Mouse (Mus musculus) liver, embryonic 12.5 days (tissue): ENCODE results near the gene Ifnl3. TPM values are rescaled to one million over a fixed set of nuclear protein-coding genes. Genes with fewer than 3 reads are reported as not detected.

Source experiments
- ATAC-seq: fragments of 200-750 bp; cut with Nextera tagmentation; 2 replicates; pipeline ENCODE4 v1.8.0; 2017; ENCODE audit warnings: moderate number of reproducible peaks, mild to moderate bottlenecking, moderate library complexity
- H3K27ac ChIP-seq: fragments of 300-500 bp; sonication (generic); 2 replicates; pipeline ENCODE4 v1.5.1; 2016; ENCODE audit warnings: mild to moderate bottlenecking
- H3K27me3 ChIP-seq: fragments of 300-500 bp; sonication (generic); replicated peaks from 2 replicates; pipeline ENCODE4 v1.6.1; 2016; ENCODE audit warnings: mild to moderate bottlenecking, moderate library complexity
- H3K36me3 ChIP-seq: fragments of 300-500 bp; sonication (generic); 2 replicates; pipeline ENCODE4 v1.6.1; 2016; ENCODE audit warnings: mild to moderate bottlenecking, moderate library complexity
- H3K4me1 ChIP-seq: fragments of 300-500 bp; sonication (generic); 2 replicates; pipeline ENCODE4 v1.6.1; 2016
- H3K4me2 ChIP-seq: fragments of 300-500 bp; sonication (generic); 2 replicates; pipeline ENCODE4 v1.6.1; 2016; ENCODE audit warnings: mild to moderate bottlenecking, moderate library complexity
- H3K4me3 ChIP-seq: fragments of 300-500 bp; sonication (generic); 2 replicates; pipeline ENCODE4 v1.5.1; 2016; ENCODE audit warnings: mild to moderate bottlenecking, moderate library complexity
- H3K9ac ChIP-seq: fragments of 300-500 bp; sonication (generic); 2 replicates; pipeline ENCODE4 v1.6.1; 2016; ENCODE audit warnings: mild to moderate bottlenecking, moderate library complexity
- H3K9me3 ChIP-seq: fragments of 300-500 bp; sonication (generic); replicated peaks from 2 replicates; pipeline ENCODE4 v1.6.1; 2016; ENCODE audit warnings: mild to moderate bottlenecking, moderate library complexity
- WGBS: fragments of 180-500 bp; shearing (Covaris S2); methylation state at CpG from one replicate; pipeline ENCODE4 v1.1.7; 2016; ENCODE audit not compliant: insufficient replicate concordance; 5-methylcytosine and 5-hydroxymethylcytosine counted together
- polyA plus RNA-seq: library from polyadenylated mRNA; unstranded; fragments of >200 nt; fragmentation: Nextera tagmentation; extraction: Ambion mirVana; gene quantifications from 2 replicates; pipeline ENCODE4 v1.2.1, GENCODE M21; 2016

Gene Ifnl3
- polyA plus RNA-seq, 1 experiment from 2014 or later: not detected

DNA sequence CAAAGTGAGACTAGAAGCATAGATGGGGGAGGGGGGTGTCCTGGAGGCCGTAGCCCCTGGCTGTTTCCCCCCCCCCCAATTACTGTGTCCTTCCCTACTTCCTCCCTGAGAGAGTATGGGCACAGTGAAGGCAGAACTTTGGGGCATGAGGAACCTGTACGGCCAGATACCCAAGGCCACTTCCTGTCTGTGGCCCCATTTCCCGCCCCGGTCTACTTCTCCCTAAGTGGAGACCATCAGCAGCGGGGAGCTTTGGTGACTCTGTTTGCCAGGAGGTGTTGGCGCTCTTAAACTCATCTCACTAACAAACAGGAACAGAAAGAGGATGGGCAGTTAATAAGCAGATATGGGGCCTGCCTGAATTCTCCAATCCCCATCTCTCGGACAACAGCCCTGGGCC is 25.0 kb downstream of the Ifnl3 start:
- Histone ChIP-seq H3K4me3 (no peak overlapping the region), H3K27ac (no peak overlapping the region), H3K4me2 (peak overlapping the region; percentile 37; the same call in 1 of the 2 replicates), H3K9me3 (no peaks in the 10 kb centered on the region), H3K27me3 (peaks cover 54% of the 10 kb centered on the region), H3K36me3 (no peaks in the 10 kb centered on the region), H3K4me1 (peaks cover 15% of the 10 kb centered on the region), H3K9ac (no peak overlapping the region)
- 31% methylated on average over 7 of the region's 7 CpGs for WGBS
- no peak for ATAC-seq

DNA sequence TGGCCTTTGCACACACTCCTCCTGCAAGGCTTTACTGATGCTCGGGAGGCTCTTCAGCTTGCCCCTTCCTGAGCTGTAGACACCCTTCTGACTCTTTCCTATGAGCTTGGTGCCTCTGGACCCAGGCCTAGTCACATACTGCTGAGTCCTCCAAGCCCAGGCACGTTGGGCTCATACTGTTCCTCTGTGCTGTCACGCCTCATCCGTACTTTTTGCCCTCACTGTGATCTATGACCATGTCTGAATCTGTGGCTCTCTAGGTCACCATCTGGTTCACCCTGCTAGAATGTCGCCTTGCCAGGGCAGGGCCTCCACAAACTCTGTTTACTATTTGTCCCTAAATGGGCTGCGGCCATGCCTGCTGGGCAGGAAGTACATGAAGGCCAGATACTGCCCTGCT is 30.4 kb downstream of the Ifnl3 start:
- Histone ChIP-seq H3K4me2 (no peak overlapping the region), H3K9ac (no peak overlapping the region), H3K36me3 (peaks cover 3% of the 10 kb centered on the region; the same call in 1 of the 2 replicates), H3K4me1 (peaks cover 20% of the 10 kb centered on the region), H3K4me3 (no peak overlapping the region), H3K9me3 (no peaks in the 10 kb centered on the region), H3K27me3 (peaks cover 4% of the 10 kb centered on the region; the same call in 1 of the 2 replicates), H3K27ac (no peak overlapping the region)
- ATAC-seq: no peak
- 79% methylated on average over 6 of the region's 6 CpGs for WGBS

- H3K4me2 ChIP-seq: no peak overlapping the region
- H3K27ac ChIP-seq: no peak overlapping the region
- no peak overlapping the region for H3K9ac ChIP-seq
- H3K27me3 ChIP-seq: no peaks in the 10 kb centered on the region
- peaks cover 30% of the 10 kb centered on the region for H3K36me3 ChIP-seq
- no peak overlapping the region for H3K4me3 ChIP-seq
- H3K9me3 ChIP-seq: no peaks in the 10 kb centered on the region
- WGBS: 26% methylated on average over 5 of the region's 5 CpGs
- H3K4me1 ChIP-seq: peaks cover 34% of the 10 kb centered on the region
- ATAC-seq: no peak
Observed at GRCm38 (mm10) chr7:28555939-28556535, 33.4 kb downstream of the Ifnl3 start.

GRCm38 (mm10) chr7:28557069-28557468 is 34.4 kb downstream of the Ifnl3 start:
- H3K4me2 ChIP-seq: no peak overlapping the region
- 62% methylated on average over 5 of the region's 5 CpGs for WGBS
- no peaks in the 10 kb centered on the region for H3K9me3 ChIP-seq
- no peak overlapping the region for H3K27ac ChIP-seq
- no peaks in the 10 kb centered on the region for H3K27me3 ChIP-seq
- H3K4me3 ChIP-seq: no peak overlapping the region
- H3K9ac ChIP-seq: no peak overlapping the region
- peaks cover 37% of the 10 kb centered on the region for H3K36me3 ChIP-seq
- peaks cover 34% of the 10 kb centered on the region for H3K4me1 ChIP-seq
- ATAC-seq: no peak

- Histone ChIP-seq H3K9ac (no peak overlapping the region), H3K27ac (0 out of 2 replicates have a peak overlapping the region, but pooled peaks have one; percentile 28), H3K4me2 (no peak overlapping the region), H3K9me3 (no peaks in the 10 kb centered on the region), H3K4me3 (no peak overlapping the region), H3K27me3 (no peaks in the 10 kb centered on the region), H3K36me3 (peaks cover 43% of the 10 kb centered on the region), H3K4me1 (peaks cover 34% of the 10 kb centered on the region)
- WGBS: 26% methylated on average over 6 of the region's 6 CpGs
- ATAC-seq: no peak; the same call in 1 of the 2 replicates
Observed at GRCm38 (mm10) chr7:28557708-28558107, 35.1 kb downstream of the Ifnl3 start.

GRCm38 (mm10) chr7:28558486-28558885 is 35.9 kb downstream of the Ifnl3 start:
- WGBS: 47% methylated on average over 4 of the region's 4 CpGs
- Histone ChIP-seq H3K9me3 (no peaks in the 10 kb centered on the region), H3K9ac (no peak overlapping the region), H3K27me3 (no peaks in the 10 kb centered on the region), H3K36me3 (peaks cover 51% of the 10 kb centered on the region), H3K4me2 (no peak overlapping the region), H3K27ac (no peak overlapping the region), H3K4me3 (no peak overlapping the region), H3K4me1 (peaks cover 34% of the 10 kb centered on the region)
- no peak for ATAC-seq

- no peak overlapping the region for H3K9ac ChIP-seq
- H3K27me3 ChIP-seq: no peaks in the 10 kb centered on the region
- no peak overlapping the region for H3K27ac ChIP-seq
- peaks cover 75% of the 10 kb centered on the region for H3K36me3 ChIP-seq
- H3K4me2 ChIP-seq: no peak overlapping the region
- peaks cover 31% of the 10 kb centered on the region for H3K4me1 ChIP-seq
- ATAC-seq: no peak
- 83% methylated on average over 10 of the region's 10 CpGs for WGBS
- no peaks in the 10 kb centered on the region for H3K9me3 ChIP-seq
- no peak overlapping the region for H3K4me3 ChIP-seq
Observed at GRCm38 (mm10) chr7:28560856-28561255, 38.2 kb downstream of the Ifnl3 start.

GRCm38 (mm10) chr7:28561967-28562366 is 39.3 kb downstream of the Ifnl3 start:
- WGBS: 83% methylated on average over 11 of the region's 11 CpGs
- Histone ChIP-seq H3K9ac (no peak overlapping the region), H3K4me3 (no peak overlapping the region), H3K9me3 (no peaks in the 10 kb centered on the region), H3K4me2 (no peak overlapping the region), H3K27me3 (no peaks in the 10 kb centered on the region), H3K36me3 (peaks cover 86% of the 10 kb centered on the region), H3K27ac (no peak overlapping the region), H3K4me1 (peaks cover 20% of the 10 kb centered on the region)
- no peak for ATAC-seq

- Histone ChIP-seq H3K4me2 (no peak overlapping the region), H3K4me3 (no peak overlapping the region), H3K9me3 (no peaks in the 10 kb centered on the region), H3K27me3 (no peaks in the 10 kb centered on the region), H3K27ac (no peak overlapping the region), H3K9ac (no peak overlapping the region), H3K4me1 (peaks cover 18% of the 10 kb centered on the region), H3K36me3 (peaks cover 90% of the 10 kb centered on the region)
- 79% methylated on average over 13 of the region's 13 CpGs for WGBS
- no peak for ATAC-seq
Observed at GRCm38 (mm10) chr7:28562371-28562770, 39.7 kb downstream of the Ifnl3 start.

GRCm38 (mm10) chr7:28562951-28563350 is 40.3 kb downstream of the Ifnl3 start:
- Histone ChIP-seq H3K4me1 (peaks cover 16% of the 10 kb centered on the region), H3K27ac (no peak overlapping the region), H3K9me3 (no peaks in the 10 kb centered on the region), H3K9ac (no peak overlapping the region), H3K4me2 (no peak overlapping the region), H3K4me3 (no peak overlapping the region), H3K27me3 (no peaks in the 10 kb centered on the region), H3K36me3 (peaks cover 94% of the 10 kb centered on the region)
- ATAC-seq: no peak
- 91% methylated on average over 13 of the region's 13 CpGs for WGBS

DNA sequence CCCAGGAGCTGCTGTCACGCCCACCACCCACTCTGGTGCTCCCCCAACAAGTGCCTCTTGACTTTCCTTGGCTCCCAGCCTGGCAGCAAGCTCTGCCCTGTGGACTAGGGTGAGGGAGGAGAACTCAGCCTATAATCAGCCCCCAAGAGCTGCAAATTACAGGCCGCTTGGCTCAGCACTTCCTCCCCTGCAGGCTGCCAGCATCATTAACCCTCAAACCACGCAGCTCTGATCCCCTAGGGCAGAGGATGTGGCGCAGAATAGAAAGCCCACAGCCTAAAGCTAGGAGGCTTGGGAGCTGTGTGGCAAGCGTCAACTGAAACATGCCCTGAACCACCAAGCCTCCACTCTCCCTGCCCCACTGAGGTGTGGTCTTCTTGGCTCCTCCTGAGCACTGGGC is 42.8 kb downstream of the Ifnl3 start:
- Histone ChIP-seq H3K9ac (no peak overlapping the region), H3K4me3 (no peak overlapping the region), H3K9me3 (no peaks in the 10 kb centered on the region), H3K27me3 (no peaks in the 10 kb centered on the region), H3K27ac (no peak overlapping the region), H3K4me1 (peaks cover 12% of the 10 kb centered on the region), H3K36me3 (peaks cover 95% of the 10 kb centered on the region), H3K4me2 (no peak overlapping the region)
- no peak for ATAC-seq
- WGBS: 71% methylated on average over 5 of the region's 5 CpGs

- Histone ChIP-seq H3K4me2 (no peak overlapping the region), H3K27me3 (no peaks in the 10 kb centered on the region), H3K36me3 (peaks cover 77% of the 10 kb centered on the region), H3K4me1 (peaks cover 33% of the 10 kb centered on the region), H3K9ac (no peak overlapping the region), H3K27ac (no peak overlapping the region), H3K4me3 (no peak overlapping the region), H3K9me3 (no peaks in the 10 kb centered on the region)
- no peak for ATAC-seq
- 58% methylated on average over 4 of the region's 4 CpGs for WGBS
Observed at GRCm38 (mm10) chr7:28567539-28567938, 44.9 kb downstream of the Ifnl3 start.

DNA sequence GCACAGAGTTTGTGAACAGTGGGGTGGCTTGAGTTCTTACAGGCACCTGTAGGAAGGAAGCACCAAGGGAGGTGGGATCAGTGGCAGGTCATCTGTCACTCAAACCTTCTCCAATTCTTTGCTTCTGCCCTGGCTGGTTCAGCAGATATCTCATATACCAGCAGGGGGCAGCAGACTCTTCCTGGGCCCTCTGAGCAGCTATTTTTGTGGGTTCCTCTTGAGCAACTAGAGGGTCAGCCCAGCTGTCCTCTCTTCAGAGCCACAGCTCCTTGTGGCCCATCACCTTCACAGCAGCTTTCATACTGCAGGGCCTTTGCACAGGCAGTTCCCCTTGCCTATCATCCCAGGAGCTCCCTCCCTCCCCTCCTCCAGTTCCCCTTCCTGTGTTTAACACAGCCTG is 45.6 kb downstream of the Ifnl3 start:
- H3K27ac ChIP-seq: no peak overlapping the region
- H3K4me2 ChIP-seq: no peak overlapping the region
- H3K4me1 ChIP-seq: peaks cover 40% of the 10 kb centered on the region
- ATAC-seq: no peak
- no peak overlapping the region for H3K4me3 ChIP-seq
- H3K36me3 ChIP-seq: peaks cover 70% of the 10 kb centered on the region
- H3K9me3 ChIP-seq: no peaks in the 10 kb centered on the region
- no peaks in the 10 kb centered on the region for H3K27me3 ChIP-seq
- H3K9ac ChIP-seq: no peak overlapping the region
